Mouse (Mus musculus) lung, postnatal 0 days (tissue): ENCODE data around the gene Gpr182.

Source experiments
- CTCF ChIP-seq: IDR thresholded peaks from 2 replicates; pipeline ENCODE4 v1.5.1; 2016; ENCODE audit warnings: antibody characterized with exemption, mild to moderate bottlenecking
- EP300 ChIP-seq: IDR thresholded peaks from 2 replicates; pipeline ENCODE4 v1.6.1; 2016; ENCODE audit warnings: antibody characterized with exemption, mild to moderate bottlenecking, control low read depth

DNA sequence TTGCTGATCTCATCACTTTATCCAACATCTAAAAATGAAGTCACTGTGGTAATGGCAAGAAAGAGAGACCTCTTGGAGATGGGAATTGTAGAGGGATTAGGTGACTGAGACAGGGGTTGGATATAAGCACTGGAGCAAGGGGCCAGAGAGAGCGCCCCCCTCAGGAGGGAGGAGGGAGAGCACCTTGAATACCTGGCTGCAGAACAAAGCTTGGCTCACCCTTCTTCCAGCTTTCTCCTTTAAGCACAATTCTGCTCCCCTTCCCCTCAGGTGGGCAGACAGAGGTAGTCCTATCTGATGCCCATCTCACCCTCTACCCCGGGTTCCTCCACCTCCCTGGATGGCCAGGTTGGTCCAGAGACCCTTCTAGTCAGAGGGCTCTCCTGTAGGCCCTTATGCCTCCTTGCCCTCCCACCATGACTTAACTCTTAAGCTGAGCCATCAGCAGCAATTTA is 46.7 kb downstream of the Gpr182 start, which contains the start of gene Myo1a:
- TF ChIP-seq EP300 (no peak), CTCF (peak; percentile 10; the same call in 1 of the 2 replicates)
